Mouse (Mus musculus) C2C12 (cell line): ENCODE measurements around the gene Hacl1. TPM values are rescaled to one million over a fixed set of nuclear protein-coding genes. Genes with fewer than 3 reads are reported as not detected.

Source experiments
- H3K27me3 ChIP-seq: one replicate; pipeline ENCODE4 v1.6.1; 2011; ENCODE audit not compliant: control insufficient read depth, insufficient read depth, insufficient read length
- H3K36me3 ChIP-seq: one replicate; pipeline ENCODE4 v1.6.1; 2011; ENCODE audit not compliant: control insufficient read depth, insufficient read depth
- H3K4me3 ChIP-seq: one replicate; pipeline ENCODE4 v1.5.1; 2011; ENCODE audit warnings: mild to moderate bottlenecking, control low read depth; ENCODE audit not compliant: poor library complexity, insufficient read depth, severe bottlenecking
- H3K79me2 ChIP-seq: one replicate; pipeline ENCODE4 v1.6.1; 2011; ENCODE audit not compliant: control insufficient read depth, insufficient read depth
- H3K79me3 ChIP-seq: one replicate; pipeline ENCODE4 v1.6.1; 2011; ENCODE audit warnings: low read depth, control low read depth
- H3ac ChIP-seq: one replicate; pipeline ENCODE3; 2011; ENCODE audit warnings: low read depth; ENCODE audit not compliant: control insufficient read depth, insufficient read length
- CEBPB ChIP-seq: IDR thresholded peaks from one replicate; pipeline ENCODE4 v1.6.1; 2011; ENCODE audit warnings: low read depth, mild to moderate bottlenecking, control low read depth, moderate library complexity
- CTCF ChIP-seq: IDR thresholded peaks from one replicate; pipeline ENCODE4 v1.5.1; 2011; ENCODE audit not compliant: control insufficient read depth, insufficient read depth, insufficient read length
- FOSL1 ChIP-seq: IDR thresholded peaks from one replicate; pipeline ENCODE4 v1.8.0; 2011; ENCODE audit warnings: mild to moderate bottlenecking, low read length; ENCODE audit not compliant: poor library complexity, insufficient read depth, severe bottlenecking
- MAX ChIP-seq: IDR thresholded peaks from one replicate; pipeline ENCODE4 v1.6.1; 2011; ENCODE audit warnings: mild to moderate bottlenecking, control low read depth
- MYOD1 ChIP-seq: IDR thresholded peaks from one replicate; pipeline ENCODE4 v1.6.1; 2011; ENCODE audit warnings: low read depth; ENCODE audit not compliant: control insufficient read depth, insufficient read length
- MYOG ChIP-seq: IDR thresholded peaks from one replicate; pipeline ENCODE4 v1.6.1; 2011; ENCODE audit not compliant: control insufficient read depth, insufficient read length; ENCODE audit errors: extremely low read depth
- USF1 ChIP-seq: IDR thresholded peaks from one replicate; pipeline ENCODE4 v1.6.1; 2011; ENCODE audit warnings: low read depth, mild to moderate bottlenecking, control low read depth, moderate library complexity
- polyA plus RNA-seq: library from polyadenylated mRNA; unstranded; fragments of >200 nt; fragmentation: generic; extraction: Trizol; gene quantifications from one replicate; pipeline ENCODE4 v1.2.1, GENCODE M21; 2012; ENCODE audit warnings: missing spikeins

Hacl1 gene
- polyA plus RNA-seq, 1 experiment: 1.4 TPM

- peaks cover 12% of the 10 kb centered on the region for H3K79me2 ChIP-seq
- no peaks in the 10 kb centered on the region for H3K79me3 ChIP-seq
- TF ChIP-seq MYOD1: peak; percentile 13
- TF ChIP-seq CEBPB: peak; percentile 65
- no peak for TF ChIP-seq USF1
- TF ChIP-seq FOSL1: peak; percentile 92
- peak; percentile 87 for TF ChIP-seq MAX
- peak overlapping the region; percentile 12 for H3K4me3 ChIP-seq
- peak overlapping the region; percentile 70 for H3ac ChIP-seq
- H3K36me3 ChIP-seq: peaks cover 7% of the 10 kb centered on the region
- H3K27me3 ChIP-seq: no peaks in the 10 kb centered on the region
These were observed 28.1 kb upstream of the Hacl1 start for GRCm38 (mm10) chr14:31669161-31669611.

GRCm38 (mm10) chr14:31668326-31668725, 27.2 kb upstream of the Hacl1 start:
- peaks cover 12% of the 10 kb centered on the region for H3K79me2 ChIP-seq
- H3K36me3 ChIP-seq: peaks cover 7% of the 10 kb centered on the region
- H3ac ChIP-seq: peak overlapping the region; percentile 70
- H3K79me3 ChIP-seq: no peaks in the 10 kb centered on the region
- H3K4me3 ChIP-seq: peak overlapping the region; percentile 12
- H3K27me3 ChIP-seq: no peaks in the 10 kb centered on the region
- TF ChIP-seq CTCF (no peak), USF1 (no peak), FOSL1 (no peak), MAX (no peak), MYOD1 (no peak), CEBPB (peak; percentile 19)

- TF ChIP-seq CEBPB (no peak), FOSL1 (no peak), MAX (no peak)
These were observed 26.7 kb upstream of the Hacl1 start for GRCm38 (mm10) chr14:31667741-31668140.

GRCm38 (mm10) chr14:31666931-31667705, 26.0 kb upstream of the Hacl1 start:
- Histone ChIP-seq H3K79me3 (no peaks in the 10 kb centered on the region), H3ac (no peak overlapping the region), H3K4me3 (no peak overlapping the region), H3K27me3 (no peaks in the 10 kb centered on the region), H3K36me3 (peaks cover 7% of the 10 kb centered on the region), H3K79me2 (peaks cover 12% of the 10 kb centered on the region)
- TF ChIP-seq USF1 (no peak), CEBPB (no peak), FOSL1 (no peak), MYOG (no peak), MYOD1 (no peak), CTCF (no peak), MAX (no peak)

More at GRCm38 (mm10) chr14:31667741-31668140, 26.7 kb upstream of the Hacl1 start:
- H3K27me3 ChIP-seq: no peaks in the 10 kb centered on the region
- peaks cover 7% of the 10 kb centered on the region for H3K36me3 ChIP-seq
- H3K79me3 ChIP-seq: no peaks in the 10 kb centered on the region
- H3K79me2 ChIP-seq: peaks cover 12% of the 10 kb centered on the region
- H3K4me3 ChIP-seq: no peak overlapping the region
- no peak overlapping the region for H3ac ChIP-seq

GRCm38 (mm10) chr14:31665566-31665940, 24.5 kb upstream of the Hacl1 start:
- peak overlapping the region; percentile 58 for H3ac ChIP-seq
- no peaks in the 10 kb centered on the region for H3K79me3 ChIP-seq
- H3K36me3 ChIP-seq: peaks cover 7% of the 10 kb centered on the region
- TF ChIP-seq MAX: peak; percentile 9
- TF ChIP-seq MYOD1: no peak
- H3K4me3 ChIP-seq: no peak overlapping the region
- peaks cover 22% of the 10 kb centered on the region for H3K79me2 ChIP-seq
- no peaks in the 10 kb centered on the region for H3K27me3 ChIP-seq

GRCm38 (mm10) chr14:31664903-31665565, 23.9 kb upstream of the Hacl1 start:
- H3K79me3 ChIP-seq: no peaks in the 10 kb centered on the region
- TF ChIP-seq CEBPB: no peak
- TF ChIP-seq USF1: no peak
- no peak for TF ChIP-seq CTCF
- TF ChIP-seq MYOG: no peak
- peak; percentile 30 for TF ChIP-seq MYOD1
- no peak for TF ChIP-seq MAX
- TF ChIP-seq FOSL1: no peak
- H3K79me2 ChIP-seq: peaks cover 27% of the 10 kb centered on the region
- H3K36me3 ChIP-seq: peaks cover 7% of the 10 kb centered on the region
- H3K4me3 ChIP-seq: no peak overlapping the region
- peak overlapping the region; percentile 4 for H3ac ChIP-seq
- no peaks in the 10 kb centered on the region for H3K27me3 ChIP-seq
